Mouse (Mus musculus): Measurements from ENCODE around the gene Chd1. TPM values are rescaled to one million over a fixed set of nuclear protein-coding genes. Genes with fewer than 3 reads are reported as not detected.

Chd1 gene
- polyA plus RNA-seq, 1 experiment from 2014 or later, result 26.0 TPM

- WGBS, result 86% methylated on average over 10 of the region's 11 CpGs
- ATAC-seq, result no peak
- Histone ChIP-seq H3K9me3 (no peaks in the 10 kb centered on the region), H3K9ac (replicated peaks) (no peak overlapping the region), H3K36me3 (peaks cover 56% of the 10 kb centered on the region), H3K27me3 (no peaks in the 10 kb centered on the region), H3K27ac (no peak overlapping the region), H3K4me1 (replicated peaks) (peaks cover 85% of the 10 kb centered on the region), H3K4me3 (replicated peaks) (no peak overlapping the region), H3K4me2 (replicated peaks) (no peak overlapping the region)
Measured at GRCm38 (mm10) chr17:15816379-15817095, 111.8 kb downstream of the Chd1 start.

DNA sequence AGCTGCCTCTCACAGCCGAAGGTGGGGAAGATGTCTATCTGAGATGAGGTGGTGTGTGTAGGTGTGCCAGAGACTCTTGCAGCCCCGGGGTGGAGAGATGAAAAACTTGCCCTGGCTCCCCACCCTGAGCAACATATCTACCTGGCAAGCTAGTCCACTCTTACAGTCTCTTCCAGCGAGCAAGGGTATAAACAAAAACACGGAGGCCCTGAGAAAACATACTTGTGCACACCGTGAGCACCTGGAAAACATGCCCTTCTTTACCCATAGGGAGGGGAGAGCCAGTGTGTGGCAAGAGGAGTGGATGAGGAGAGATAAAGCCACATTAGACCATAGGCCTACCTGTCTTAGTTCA, 112.3 kb downstream of the Chd1 start:
- Histone ChIP-seq H3K4me2 (replicated peaks) (no peak overlapping the region), H3K36me3 (peaks cover 56% of the 10 kb centered on the region), H3K9me3 (no peaks in the 10 kb centered on the region), H3K4me1 (replicated peaks) (peaks cover 84% of the 10 kb centered on the region), H3K27me3 (no peaks in the 10 kb centered on the region), H3K4me3 (replicated peaks) (no peak overlapping the region), H3K9ac (replicated peaks) (no peak overlapping the region), H3K27ac (no peak overlapping the region)
- no peak for ATAC-seq
- WGBS, result 90% methylated on average over 5 of the region's 5 CpGs

DNA sequence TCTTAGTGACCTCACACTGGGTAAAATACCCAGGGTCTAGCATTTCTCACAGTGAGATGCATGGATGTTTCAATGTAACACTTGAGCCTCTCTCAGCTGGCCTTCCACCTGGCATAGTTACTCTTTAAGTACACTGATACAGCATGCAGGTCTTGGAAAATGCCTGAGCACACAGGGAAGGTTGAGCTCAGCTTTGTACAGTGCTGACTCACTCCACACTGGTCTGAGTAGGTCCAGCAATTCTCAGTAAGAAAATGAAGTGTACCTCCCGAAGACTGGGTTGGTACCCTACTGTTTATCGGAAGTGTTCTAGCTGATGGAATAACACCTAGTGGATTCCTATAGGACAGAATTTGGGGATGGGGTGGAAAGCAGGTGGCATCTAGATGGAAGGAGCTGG, 112.9 kb downstream of the Chd1 start:
- Histone ChIP-seq H3K4me2 (replicated peaks) (no peak overlapping the region), H3K27me3 (no peaks in the 10 kb centered on the region), H3K4me1 (replicated peaks) (peaks cover 84% of the 10 kb centered on the region), H3K4me3 (replicated peaks) (no peak overlapping the region), H3K36me3 (peaks cover 53% of the 10 kb centered on the region), H3K27ac (no peak overlapping the region), H3K9ac (replicated peaks) (no peak overlapping the region), H3K9me3 (no peaks in the 10 kb centered on the region)
- ATAC-seq, result no peak
- 91% methylated on average over 2 of the region's 2 CpGs for WGBS

DNA sequence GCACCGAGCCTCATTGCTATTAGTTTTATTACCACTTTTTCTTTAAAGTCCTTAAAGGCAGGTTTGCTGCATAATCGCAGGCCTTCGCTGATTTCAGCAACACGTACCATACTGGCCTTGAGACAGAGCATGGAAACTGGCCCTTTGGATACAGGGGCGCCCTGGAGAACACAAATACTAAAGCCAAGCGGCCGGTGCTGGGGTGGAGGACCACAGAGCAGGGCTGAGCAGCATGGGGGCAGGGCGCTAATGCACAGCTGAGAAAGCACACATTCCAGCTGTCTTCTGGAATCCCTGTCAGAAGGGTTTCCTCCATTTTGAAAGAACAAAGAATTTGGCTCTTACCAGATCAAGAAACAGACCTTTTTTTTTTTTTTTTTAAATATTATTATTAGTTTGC, 113.6 kb downstream of the Chd1 start:
- Histone ChIP-seq H3K4me2 (replicated peaks) (no peak overlapping the region), H3K9ac (replicated peaks) (no peak overlapping the region), H3K27me3 (no peaks in the 10 kb centered on the region), H3K4me3 (replicated peaks) (no peak overlapping the region), H3K9me3 (no peaks in the 10 kb centered on the region), H3K4me1 (replicated peaks) (peaks cover 86% of the 10 kb centered on the region), H3K27ac (no peak overlapping the region), H3K36me3 (peaks cover 50% of the 10 kb centered on the region)
- no peak for ATAC-seq
- 79% methylated on average over 8 of the region's 8 CpGs for WGBS

DNA sequence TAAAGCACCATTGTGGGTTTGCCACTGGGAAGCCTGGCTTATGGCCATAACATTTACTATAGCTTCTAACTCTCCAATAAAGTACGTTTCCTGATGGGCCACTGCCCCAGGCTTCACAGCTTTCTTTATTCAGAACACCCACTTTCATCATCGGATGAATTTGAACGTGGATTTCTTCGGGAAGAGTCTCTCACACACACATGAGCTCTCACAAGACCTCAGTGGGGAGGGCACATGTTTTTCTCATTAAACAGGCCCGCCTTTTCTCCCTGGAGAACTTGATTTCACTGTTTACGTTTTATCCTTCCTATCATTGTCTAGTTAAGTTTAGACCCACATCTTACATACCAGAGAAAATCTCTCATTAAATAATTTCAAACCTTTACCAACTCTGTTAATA, 115.4 kb downstream of the Chd1 start:
- Histone ChIP-seq H3K27me3 (no peaks in the 10 kb centered on the region), H3K36me3 (peaks cover 49% of the 10 kb centered on the region), H3K4me1 (replicated peaks) (peaks cover 85% of the 10 kb centered on the region), H3K27ac (no peak overlapping the region), H3K9ac (replicated peaks) (no peak overlapping the region), H3K4me2 (replicated peaks) (peak overlapping the region; percentile 20), H3K9me3 (no peaks in the 10 kb centered on the region), H3K4me3 (replicated peaks) (no peak overlapping the region)
- 70% methylated on average over 6 of the region's 6 CpGs for whole genome bisulfite sequencing
- no peak for ATAC-seq

DNA sequence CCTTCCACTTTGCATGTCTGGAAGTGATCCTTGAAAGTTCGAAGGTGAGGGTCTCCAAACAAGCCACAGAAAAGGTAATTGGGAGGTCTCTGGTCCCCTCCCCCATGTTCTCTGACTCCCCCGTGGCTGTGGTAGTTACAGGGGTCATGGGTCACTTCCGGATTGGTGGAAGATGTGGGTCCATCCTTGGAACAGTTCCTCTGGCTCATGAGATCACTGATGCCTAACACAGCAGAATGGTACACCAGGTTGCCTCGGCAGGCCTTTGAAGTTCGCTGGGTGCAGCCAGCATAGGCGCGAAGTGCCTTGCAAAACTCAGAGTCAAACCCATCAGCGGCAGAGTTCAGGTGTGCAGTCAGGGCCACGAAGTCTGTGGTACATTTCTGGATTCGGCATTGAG, 116.0 kb downstream of the Chd1 start:
- Histone ChIP-seq H3K4me3 (replicated peaks) (no peak overlapping the region), H3K27me3 (no peaks in the 10 kb centered on the region), H3K4me1 (replicated peaks) (peaks cover 79% of the 10 kb centered on the region), H3K9me3 (no peaks in the 10 kb centered on the region), H3K4me2 (replicated peaks) (peak overlapping the region; percentile 1; the same call in 1 of the 2 replicates), H3K36me3 (peaks cover 43% of the 10 kb centered on the region), H3K27ac (no peak overlapping the region), H3K9ac (replicated peaks) (no peak overlapping the region)
- no peak for ATAC-seq
- 85% methylated on average over 10 of the region's 10 CpGs for WGBS

DNA sequence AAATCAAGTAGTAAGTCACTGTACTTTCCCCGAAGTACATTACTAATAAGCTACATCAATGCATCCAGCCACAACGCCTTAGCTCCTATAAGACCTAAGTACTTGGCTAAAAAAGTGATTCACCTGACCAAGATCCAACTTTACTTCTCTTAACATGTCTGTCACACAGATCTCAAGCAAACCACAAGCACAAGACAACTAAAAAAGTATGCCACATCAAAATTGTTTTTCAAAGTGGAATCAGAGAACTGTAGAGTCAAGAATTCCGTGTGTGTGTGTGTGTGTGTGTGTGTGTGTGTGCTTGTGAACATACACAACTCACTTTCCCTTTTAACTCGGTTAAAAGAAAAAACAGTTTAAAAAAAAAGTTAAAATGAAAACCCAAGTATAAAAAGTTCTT, 116.9 kb downstream of the Chd1 start:
- ATAC-seq, result no peak
- 0 out of 2 replicates have a peak overlapping the region, but pooled peaks have one; percentile 5 for H3K4me2 ChIP-seq (replicated peaks)
- H3K4me1 ChIP-seq (replicated peaks), result peaks cover 77% of the 10 kb centered on the region
- H3K9me3 ChIP-seq, result no peaks in the 10 kb centered on the region
- no peaks in the 10 kb centered on the region for H3K27me3 ChIP-seq
- peaks cover 38% of the 10 kb centered on the region for H3K36me3 ChIP-seq
- no peak overlapping the region for H3K27ac ChIP-seq
- WGBS, result 85% methylated on average over 4 of the region's 4 CpGs
- no peak overlapping the region for H3K4me3 ChIP-seq (replicated peaks)
- no peak overlapping the region for H3K9ac ChIP-seq (replicated peaks)

Other genes with a start within 250 kb of the Chd1 start
- 265 and 267 TPM in 2 replicates for gene Psmb1, start 205.2 kb upstream of the Chd1 start, polyA plus RNA-seq (2015; fragmentation: Nextera tagmentation; extraction: Ambion mirVana)
- gene Tbp, start 205.1 kb upstream of the Chd1 start, polyA plus RNA-seq (2015; fragmentation: Nextera tagmentation; extraction: Ambion mirVana), result 70.6 and 74.9 TPM in 2 replicates
- 67.4 and 72.2 TPM in 2 replicates for gene Pdcd2, start 177.7 kb upstream of the Chd1 start, polyA plus RNA-seq (2015; fragmentation: Nextera tagmentation; extraction: Ambion mirVana)
- 3.0 and 3.6 TPM in 2 replicates for gene Prdm9, start 140.6 kb upstream of the Chd1 start, polyA plus RNA-seq (2015; fragmentation: Nextera tagmentation; extraction: Ambion mirVana)
- 72.4 and 79.8 TPM in 2 replicates for gene Rgmb, start 126.1 kb downstream of the Chd1 start, polyA plus RNA-seq (2015; fragmentation: Nextera tagmentation; extraction: Ambion mirVana)